Mouse (Mus musculus) cerebellum, adult (tissue): ENCODE data around the gene Gga2.

Source experiments
- ATAC-seq: cut with Nextera tagmentation; 2 replicates; pipeline ENCODE4 v1.9.2; 2017; ENCODE audit warnings: mild to moderate bottlenecking, moderate library complexity, mixed read lengths; ENCODE audit not compliant: insufficient number of reproducible peaks, low FRiP score, low TSS enrichment

The Gga2 gene

DNA sequence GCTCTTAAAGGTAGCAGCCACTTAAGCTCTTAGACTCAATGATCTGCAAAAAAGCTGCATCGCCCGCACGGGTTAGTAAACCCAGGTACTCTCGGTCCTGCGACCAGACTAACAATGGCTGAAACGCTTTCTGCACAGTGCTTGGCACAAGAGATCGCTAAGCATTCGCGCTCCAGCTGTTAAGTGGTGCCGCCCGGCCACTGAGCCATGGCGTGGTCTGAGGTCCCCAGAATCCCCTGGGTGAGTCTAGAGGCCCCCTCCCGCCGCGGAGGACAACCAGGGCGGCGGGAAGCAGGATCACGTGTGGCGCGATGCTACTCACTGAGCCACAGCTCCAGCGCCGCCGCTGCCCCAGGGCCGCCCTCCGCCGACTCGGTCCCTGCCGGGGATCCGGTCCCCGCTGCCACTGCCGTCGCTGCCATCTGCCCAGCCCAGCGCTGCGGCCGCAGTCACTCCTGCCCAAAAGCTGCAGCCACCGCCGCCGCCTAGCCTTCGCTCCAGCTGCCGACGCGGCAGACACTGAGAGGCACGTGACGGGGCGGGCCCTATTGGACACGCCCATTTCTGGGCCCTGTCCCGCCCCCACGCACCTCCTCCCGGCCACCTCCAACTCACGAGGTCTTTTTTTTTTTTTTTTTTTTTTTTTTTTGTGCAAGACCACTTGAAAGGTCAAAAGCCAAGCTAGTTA is at the start of gene Gga2:
Gene Gga2 (minus strand): TSS at position 556 of the 688 bp plus-strand sequence.
- peak; percentile 65 for ATAC-seq

DNA sequence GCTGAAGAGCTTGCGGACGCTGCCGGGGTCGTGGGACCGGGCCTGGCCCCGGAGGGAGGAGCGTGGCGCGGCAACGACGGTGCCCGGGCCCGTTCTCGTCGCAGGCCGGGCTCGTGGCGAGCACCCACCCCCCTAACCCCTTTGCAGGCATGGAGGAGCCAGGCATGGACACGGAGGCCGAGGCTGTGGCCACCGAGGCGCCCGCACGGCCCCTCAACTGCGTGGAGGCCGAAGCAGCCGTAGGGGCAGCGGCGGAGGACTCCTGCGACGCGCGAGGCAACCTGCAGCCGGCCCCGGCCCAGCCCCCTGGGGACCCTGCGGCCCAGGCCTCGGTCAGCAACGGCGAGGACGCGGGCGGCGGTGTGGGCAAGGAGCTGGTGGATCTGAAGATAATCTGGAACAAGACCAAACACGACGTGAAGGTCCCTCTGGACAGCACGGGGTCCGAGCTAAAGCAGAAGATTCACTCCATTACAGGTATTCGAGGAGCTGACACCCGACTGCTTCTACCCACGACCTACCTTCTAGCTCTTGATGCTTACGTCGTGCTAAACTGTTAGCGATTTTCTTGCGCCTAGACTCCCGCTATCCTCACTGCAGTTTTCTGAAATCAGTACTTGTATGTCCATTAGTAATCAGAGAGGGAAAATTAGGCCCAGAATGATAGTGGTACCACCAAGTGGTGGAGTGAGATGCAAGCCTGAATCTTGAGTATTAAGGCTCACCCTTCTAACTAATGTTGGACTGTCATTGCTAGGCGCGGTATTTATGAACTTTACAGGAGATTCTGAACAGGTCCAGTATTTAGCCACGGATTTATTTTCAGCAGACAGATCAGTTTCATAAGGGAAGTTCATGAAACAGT is 46.7 kb upstream of the Gga2 start:
- peak; percentile 36; the same call in 1 of the 2 replicates for ATAC-seq

- ATAC-seq = peak; percentile 93
These were observed 46.0 kb upstream of the Gga2 start, which contains the start of the genes Ubfd1 and Ears2 for GRCm38 (mm10) chr7:122066945-122067516. Ubfd1 (plus strand) TSS chr7:122067175. Ears2 (minus strand) TSS chr7:122067263.

DNA sequence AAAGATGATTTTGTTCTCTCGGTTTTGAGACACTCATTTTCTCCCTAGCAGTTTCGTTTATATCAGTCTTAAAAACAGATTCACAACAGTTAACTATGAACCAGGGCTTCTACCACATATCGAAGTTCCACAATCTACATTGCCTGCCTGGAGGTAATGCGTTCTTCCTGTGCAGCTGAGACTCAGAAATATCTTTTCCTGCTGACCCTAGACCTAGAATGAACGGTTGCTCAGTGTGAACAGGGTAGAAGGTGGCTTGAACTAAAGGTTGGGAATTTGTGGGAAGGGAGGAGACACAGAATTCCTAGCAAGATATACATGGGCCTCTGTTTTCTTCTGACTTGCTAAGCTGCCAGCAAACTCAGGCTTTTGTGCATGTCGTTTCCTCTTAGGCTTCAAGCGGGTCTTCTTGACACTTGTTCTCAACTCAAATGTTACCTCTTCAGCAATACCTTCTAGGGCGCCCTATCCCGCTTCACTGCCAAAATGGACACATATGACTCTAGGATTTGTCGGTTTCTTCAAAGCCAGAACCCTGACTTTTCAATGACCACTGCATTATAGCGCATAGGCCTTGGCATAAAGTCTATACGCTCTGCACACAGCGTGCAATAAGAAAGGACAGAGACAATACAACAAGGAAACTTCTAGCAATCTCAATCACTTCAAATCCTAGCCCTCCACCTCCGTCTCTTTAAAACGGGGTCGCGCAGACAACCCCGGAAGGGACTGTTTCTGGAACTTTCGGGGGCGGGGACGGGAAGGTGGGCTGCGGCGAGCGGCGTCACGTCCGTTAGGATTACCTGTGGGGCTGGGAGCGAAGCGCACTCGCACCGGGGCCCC is 45.3 kb upstream of the Gga2 start:
- ATAC-seq = no peak; the same call in 1 of the 2 replicates

DNA sequence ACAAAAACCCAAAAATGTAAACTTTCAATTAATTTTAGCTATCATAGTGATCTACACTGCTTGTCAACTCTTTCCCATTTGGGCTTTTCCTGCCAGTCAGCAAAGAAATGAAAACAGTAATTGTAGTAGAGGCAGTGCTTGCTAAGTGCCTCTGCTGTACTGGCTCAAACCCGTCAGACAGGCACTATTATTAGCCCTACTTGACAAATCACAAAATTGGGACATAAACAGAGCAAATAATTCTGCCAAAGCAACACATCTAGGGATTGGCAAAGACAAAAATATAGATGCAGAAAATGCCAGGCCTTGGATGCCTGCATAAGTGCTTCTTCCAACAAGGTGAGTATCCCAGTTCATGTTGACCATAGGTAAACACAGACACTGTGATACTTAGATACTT is 44.6 kb upstream of the Gga2 start:
- no peak for ATAC-seq

- no peak for ATAC-seq
These were observed 35.6 kb upstream of the Gga2 start for GRCm38 (mm10) chr7:122056633-122057032.

GRCm38 (mm10) chr7:122050834-122051233 is 29.8 kb upstream of the Gga2 start:
- ATAC-seq = no peak

- ATAC-seq = no peak
These were observed 27.2 kb upstream of the Gga2 start for GRCm38 (mm10) chr7:122048191-122048590.

DNA sequence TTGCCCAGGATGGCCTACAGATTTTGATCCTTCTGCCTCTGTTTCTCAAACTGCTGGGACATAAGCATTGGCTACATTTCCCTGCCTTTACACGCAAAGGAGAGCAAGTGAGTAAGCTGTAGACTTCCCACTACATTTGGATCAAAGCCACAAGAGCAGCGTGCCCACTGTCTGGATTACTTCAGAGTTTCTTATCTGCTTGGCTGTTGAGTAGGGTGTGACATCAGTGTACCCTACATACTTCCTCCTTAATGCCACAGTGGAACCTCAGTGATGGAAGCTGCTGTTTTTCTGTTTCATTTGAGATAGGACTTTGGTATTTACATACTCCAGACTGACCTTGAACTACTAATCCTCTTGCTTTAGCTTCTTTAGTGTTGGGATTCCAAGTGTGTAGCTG is 25.8 kb upstream of the Gga2 start:
- no peak for ATAC-seq

DNA sequence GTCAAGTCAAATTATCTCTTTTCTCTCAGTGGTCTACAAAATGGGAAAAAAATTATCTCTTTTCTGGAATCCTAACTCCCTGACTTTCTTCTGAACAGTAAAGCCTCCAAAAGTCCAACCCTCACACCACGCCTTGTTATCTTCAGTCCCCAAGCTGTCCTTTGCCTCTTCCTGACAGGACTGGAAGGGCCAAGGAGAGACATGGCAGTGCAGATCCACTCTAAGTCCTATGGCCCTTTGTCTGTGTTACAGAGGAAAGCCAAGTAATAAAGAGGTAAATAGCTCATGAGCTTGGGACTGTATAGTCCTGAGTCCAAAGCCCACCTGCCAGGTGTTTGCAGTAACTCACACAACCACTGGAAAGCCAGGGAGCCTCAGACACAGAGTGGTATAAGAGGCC is 24.7 kb upstream of the Gga2 start:
- no peak for ATAC-seq

- no peak for ATAC-seq
These were observed 24.2 kb upstream of the Gga2 start for GRCm38 (mm10) chr7:122045181-122045634.

GRCm38 (mm10) chr7:122044106-122044505 is 23.1 kb upstream of the Gga2 start:
- ATAC-seq = no peak

GRCm38 (mm10) chr7:122034348-122034747 is 13.3 kb upstream of the Gga2 start:
- no peak for ATAC-seq

GRCm38 (mm10) chr7:122033371-122033770 is 12.3 kb upstream of the Gga2 start:
- no peak for ATAC-seq

GRCm38 (mm10) chr7:122022131-122022530 is 1.1 kb upstream of the Gga2 start:
- no peak for ATAC-seq

DNA sequence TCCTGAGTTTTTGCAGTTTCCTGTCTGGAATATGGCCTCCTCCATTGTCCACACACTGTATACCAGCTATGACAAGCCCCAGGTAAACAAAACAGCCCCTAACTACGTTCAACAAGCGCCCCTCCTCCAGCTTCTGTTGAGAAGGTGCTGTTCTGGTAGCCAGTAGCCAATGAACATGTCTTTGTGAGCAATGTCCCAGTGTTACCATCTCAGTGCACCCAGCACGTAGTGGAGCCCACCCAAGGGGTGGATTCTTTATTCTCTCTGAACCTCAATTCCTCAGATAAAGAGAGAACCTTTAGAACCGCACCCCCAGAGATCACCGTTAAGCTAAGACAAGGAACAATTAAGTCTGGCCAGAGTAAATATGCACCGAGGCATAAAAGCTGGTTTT is 752 bp downstream of the Gga2 start:
- no peak for ATAC-seq

DNA sequence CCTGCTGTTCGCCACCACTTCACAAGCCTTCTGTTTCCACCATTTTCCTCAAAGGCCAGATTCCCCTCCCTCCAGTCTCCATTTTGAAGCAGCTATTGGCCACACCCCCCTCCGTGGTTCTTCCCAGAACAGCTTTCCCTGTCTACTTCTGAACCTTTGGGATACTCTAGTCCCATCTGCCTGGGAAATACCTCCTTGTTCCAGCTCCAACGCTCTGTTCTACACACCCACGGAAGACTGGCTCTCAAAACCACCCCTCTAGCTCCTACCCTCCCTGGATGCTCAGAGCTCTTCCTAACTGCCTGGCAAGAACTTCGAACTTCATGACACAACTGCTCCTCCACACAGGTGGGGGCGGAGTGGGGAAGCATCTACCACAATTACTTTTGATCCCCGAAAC is 2.0 kb downstream of the Gga2 start:
- no peak for ATAC-seq

DNA sequence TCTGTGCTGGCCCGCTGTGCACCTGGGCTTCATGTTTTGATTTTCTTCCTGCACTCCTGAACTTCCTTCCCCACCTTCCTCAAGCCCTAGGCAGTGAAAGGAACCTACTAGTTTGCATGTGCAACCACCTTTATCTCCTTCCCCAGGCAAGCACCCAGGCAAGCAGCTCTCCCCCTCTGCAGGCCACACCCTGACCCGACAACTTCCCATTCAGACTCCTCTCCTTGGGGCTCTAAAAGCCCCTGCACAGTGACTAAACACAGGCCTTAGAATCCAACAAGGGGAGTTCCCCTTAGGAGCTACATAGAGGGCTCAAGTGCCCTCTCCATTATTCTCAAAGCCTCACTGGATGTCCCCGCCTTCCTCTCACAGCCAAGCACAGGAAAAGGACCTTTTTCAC is 2.8 kb downstream of the Gga2 start:
- ATAC-seq = no peak

DNA sequence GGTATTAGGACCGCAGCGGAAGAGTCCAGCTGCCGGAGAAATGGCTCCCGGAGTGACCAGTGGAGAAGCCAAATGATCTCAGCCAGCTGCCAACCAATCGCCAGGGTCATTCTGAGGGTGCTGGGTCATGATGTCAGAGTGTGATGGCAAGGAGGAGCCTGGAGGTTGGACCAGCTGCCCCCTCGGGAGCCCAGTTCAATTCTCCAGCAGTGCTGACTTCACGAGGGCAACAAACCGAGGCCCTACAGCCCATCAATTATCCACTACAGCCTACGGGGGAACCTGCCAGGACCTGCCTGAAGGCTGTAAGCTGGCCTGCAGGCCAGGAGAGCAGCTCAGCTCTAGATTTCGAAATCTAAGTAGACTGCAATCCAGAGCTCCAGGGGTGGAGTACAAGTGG is 5.3 kb downstream of the Gga2 start:
- no peak for ATAC-seq

GRCm38 (mm10) chr7:122015105-122015504 is 5.9 kb downstream of the Gga2 start:
- ATAC-seq = no peak
